Mouse (Mus musculus) kidney, adult 18-20 months (tissue): Measurements from ENCODE around the gene Cldn20.
A peak's percentile ranks its signal among the peaks of the same experiment; 100 is the strongest.

Source experiments
- DNase-seq: peaks from one replicate; pipeline ENCODE4 v3.0.0; 2021

Cldn20 gene

DNA sequence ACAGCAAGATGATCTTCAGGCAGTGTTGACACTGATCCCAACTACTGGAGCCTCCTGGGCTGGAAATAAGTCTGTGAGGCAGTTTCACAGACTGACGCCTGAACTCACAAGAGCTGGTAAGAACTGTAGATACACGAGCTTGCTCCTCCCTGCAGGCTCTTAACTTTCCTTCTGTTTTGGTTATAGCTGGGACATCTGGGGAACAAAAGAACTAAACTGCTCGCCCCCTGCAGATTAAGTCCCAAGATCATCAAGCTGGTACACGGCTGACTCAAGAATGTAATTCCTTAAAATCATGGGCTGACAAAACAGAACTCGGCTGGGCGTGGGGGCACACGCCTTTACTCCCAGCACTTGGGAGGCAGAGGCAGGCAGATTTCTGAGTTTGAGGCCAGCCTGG is 1.8 kb upstream of the Cldn20 start:
- no peak for DNase-seq

DNA sequence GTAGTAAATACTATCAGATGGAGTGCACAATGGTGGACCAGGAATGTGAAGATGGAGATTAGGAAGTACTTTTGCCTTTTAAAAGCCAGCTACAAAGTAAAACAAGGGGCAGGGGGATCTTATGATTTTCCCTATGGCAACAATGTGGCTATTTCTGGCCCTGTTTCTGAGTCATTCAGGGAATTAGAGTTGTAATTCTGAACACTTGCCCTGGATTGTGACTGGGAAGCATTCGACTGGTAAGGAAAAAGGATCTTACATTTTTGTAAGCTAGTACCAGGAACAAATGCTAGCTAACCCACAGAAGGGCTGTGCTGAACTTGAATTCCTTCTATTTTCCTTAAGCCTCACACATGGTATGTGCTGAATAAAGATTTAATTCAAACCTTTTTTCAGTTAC is 713 bp upstream of the Cldn20 start:
- DNase-seq, result no peak

DNA sequence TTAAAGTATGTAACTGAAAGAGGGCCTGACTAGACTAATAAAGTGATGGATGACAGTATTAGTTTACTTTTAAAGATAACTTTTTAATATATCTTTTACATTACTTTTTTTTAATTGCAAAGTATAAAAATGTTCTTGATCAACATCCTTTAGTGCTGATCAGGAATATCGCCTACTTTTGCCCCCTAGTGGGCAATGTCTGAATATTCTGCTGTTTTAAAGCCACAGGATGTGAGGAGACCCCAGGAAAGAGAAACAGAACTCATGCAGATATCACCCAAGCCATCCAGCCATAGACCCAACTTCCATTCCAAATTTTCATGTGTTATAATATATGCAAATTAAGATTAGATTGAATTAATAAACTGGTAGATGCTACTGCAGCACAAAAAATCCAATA is 1.1 kb downstream of the Cldn20 start:
- no peak for DNase-seq

DNA sequence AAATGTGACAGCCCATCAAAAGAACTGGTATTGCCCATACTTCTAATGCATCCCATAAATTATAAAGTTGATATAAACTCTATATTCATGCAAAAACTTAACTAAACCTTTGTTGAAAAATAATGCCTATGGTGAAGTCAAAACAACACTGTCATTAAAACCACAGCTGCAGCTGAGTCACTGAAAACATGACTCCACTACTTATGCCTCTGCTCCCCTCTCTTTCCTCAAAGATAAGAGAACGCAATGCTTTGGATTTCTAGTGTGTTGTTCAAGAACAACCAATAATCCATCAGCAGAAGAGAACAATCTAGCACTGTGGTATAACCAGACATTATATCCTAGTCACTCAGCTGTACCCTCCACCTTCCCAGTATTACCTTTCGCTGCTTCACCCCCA is 8.0 kb downstream of the Cldn20 start:
- no peak for DNase-seq

DNA sequence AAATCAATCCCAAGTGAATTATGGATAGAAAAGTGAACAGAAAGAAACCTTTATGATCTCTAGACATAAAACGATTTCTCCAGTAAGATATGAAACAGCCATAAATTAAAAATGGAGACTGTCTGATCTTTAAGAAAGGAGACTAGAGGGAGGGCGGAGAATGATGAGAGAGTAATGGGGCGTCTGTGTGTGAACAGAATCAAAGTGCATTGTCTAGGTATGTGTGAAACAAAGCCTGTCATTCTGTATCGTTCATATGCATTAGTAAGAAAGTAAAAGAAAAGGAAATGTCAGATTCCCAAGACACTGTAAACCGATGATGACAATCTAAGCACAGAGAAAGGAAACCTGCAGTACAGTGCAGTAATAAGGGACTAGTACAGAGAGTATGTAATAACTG is 8.7 kb downstream of the Cldn20 start:
- no peak for DNase-seq

DNA sequence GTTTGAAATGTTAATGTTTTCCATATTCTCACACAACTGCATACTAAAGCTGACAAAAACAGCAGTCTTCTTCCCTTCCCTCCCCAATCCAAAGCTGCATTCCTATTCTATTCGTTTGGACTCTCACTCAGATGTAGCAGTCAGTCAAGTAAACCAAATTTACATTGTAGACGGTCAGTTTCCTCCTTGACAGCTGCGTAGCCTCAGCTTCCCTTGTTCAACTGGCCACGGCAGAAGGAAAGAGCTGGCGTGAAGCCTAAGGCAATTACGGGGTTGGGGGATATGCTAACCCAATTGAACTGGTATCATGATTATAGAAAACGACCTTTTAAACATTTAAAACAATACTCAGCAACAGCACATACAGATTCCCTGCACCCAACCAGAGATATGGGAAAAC is 15.4 kb downstream of the Cldn20 start:
- DNase-seq, result no peak

DNA sequence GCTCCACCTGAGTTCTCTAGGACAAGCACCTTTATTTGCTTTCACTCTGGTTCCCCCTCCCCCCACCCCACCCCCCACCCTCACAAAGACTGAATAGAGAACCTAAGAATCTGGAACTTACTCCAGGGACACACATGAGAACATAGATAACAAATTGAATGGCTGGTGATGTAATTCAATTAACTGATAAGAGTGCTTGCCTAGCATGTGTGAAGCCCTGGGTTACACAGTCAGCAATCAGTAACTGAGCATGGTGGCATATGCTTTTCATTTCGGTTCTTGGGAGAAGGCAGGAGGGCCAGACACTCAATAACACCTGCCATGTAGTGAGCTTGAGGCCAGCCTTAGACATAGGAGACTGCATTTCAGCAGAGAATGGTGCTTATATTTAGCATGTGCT is 23.9 kb downstream of the Cldn20 start:
- no peak for DNase-seq

DNA sequence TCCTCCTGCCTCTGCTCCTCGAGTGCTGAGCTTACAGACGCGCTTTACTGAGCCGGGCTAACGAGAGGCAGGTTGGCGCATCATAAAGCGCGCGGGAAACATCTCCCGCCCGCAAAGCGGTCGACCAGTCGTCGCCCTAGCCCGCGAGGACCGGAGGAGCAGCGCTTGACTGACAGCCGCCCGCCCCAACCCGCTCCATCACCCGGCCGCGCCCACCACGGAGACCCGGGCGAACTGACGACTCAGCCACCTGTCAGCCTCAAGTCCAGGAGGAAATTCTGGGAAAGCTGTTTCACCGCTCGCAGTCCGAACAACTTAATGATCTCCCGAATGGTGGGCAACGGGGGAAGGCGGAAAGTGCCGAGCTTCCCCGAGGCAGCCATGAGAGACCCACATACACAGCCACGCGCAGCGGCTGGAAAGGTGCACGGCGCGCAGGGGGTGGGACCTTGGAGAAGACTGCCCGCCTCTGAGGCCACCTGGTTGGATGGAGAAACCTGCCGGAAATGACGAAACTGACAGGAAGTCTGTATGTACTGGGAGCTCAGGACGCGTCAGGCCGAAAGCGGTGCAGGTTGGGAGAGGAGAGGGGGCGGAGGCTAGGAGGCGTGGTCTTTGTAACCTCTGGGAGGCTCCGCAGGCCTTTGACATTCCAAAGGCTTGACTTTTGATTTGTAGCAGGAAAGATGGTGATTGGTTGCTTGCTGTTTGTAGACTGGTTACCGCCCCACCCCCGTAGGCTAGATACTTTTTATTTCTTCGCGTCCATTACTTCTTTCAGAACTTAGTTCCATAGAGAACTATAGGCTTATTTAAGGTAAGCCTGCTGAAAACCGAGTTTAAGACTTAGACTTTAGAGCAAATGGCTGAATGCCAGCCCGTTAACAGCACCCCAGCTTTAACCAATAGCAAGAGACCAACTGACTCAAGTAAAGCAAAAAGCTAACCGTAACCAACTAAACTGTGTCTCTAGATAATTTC is 25.3 kb downstream of the Cldn20 start, which contains the start of gene Tfb1m:
Gene Tfb1m, minus strand, starts transcription at position 451 of the 981 bp plus-strand sequence.
- peak; percentile 98 for DNase-seq

DNA sequence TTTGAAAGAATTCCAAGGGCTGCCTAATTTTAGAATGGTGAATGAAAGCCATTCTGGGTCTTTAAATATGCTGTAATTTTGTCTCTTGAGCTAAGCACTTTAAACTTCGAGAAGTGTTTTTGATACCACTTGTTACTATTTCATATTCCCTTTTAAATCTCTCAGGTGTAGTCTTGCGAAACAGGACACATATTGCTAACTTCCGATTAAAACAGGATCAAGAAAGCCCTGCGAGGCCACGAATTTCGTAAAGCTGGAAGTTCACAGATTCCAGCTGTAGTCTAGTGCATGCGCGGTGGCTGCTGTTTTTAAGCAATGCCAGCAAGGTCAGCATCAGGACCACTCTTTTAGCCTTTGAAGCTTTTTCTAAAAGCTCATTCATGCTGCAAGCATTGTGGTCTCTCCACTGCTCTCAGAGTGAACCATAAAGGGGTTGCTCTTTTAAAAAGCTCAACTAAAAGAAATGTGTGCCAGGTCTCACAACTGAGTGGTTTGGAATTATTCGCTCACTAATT is 26.1 kb downstream of the Cldn20 start:
- DNase-seq, result peak; percentile 3

DNA sequence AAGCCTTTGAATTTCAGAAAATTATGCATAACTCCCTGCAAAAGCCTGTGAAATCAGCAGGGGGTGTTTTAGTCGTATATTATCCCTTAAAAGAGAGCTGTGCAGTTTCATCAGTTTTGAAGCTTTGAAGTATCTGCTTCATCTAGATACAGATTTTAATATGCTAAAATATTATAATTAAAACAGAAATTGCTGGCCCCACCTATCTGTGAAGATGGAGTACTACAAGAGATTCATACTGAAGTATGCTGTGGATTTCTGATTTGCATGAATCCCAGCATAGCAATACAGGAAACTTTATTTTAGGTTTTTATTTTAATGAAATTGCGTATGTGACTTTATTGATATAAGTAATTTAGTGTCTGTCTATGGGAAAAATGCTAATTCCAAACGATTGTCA is 28.2 kb downstream of the Cldn20 start:
- DNase-seq, result no peak

DNA sequence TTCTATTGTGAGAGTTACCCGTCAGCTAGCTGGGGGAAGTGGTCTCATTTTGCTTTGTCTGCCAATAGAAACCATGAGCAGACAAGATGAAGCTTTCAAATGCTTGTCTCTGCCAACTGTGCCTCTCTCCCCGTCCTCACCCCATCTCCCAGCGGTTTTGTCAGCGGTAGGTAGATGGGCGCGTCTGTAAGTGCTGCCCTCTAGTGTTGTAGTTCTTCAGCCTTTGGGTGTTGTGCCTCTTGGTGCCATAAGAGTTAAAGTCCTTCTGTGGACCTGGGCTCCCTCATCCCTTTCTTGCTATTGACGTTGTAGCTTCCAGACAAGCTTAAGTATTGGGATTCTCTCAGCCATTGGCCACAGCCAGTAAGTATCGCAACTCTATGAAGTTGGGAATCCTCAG is 30.1 kb downstream of the Cldn20 start:
- DNase-seq, result no peak

DNA sequence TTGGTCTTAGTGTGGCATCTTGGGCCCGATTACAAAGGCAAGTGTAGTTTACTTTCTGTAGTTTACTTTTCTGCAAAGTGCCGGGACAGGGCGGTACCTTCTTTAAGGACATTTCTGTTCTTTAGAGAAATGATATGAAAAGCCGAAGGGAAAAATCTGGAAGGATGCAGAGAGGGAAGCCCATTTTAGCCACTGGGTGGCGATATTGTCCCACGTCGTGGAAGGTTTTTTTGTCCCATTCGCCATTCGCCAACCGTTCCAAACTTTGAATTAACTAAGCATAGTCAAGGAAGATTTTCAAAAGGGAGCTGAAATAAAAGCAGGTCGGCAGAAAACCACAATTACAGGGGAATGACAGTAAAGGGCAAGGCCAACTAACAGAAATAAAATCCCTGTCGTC is 38.5 kb downstream of the Cldn20 start:
- DNase-seq, result peak; percentile 77
